Mouse (Mus musculus) C2C12 (cell line): ENCODE data around the gene Nme9. TPM values are rescaled to one million over a fixed set of nuclear protein-coding genes. Genes with fewer than 3 reads are reported as not detected.

Source experiments
- H3K27me3 ChIP-seq: one replicate; pipeline ENCODE4 v1.6.1; 2011; ENCODE audit not compliant: control insufficient read depth, insufficient read depth, insufficient read length
- H3K36me3 ChIP-seq: one replicate; pipeline ENCODE4 v1.6.1; 2011; ENCODE audit not compliant: control insufficient read depth, insufficient read depth
- H3K4me3 ChIP-seq: one replicate; pipeline ENCODE4 v1.5.1; 2011; ENCODE audit warnings: mild to moderate bottlenecking, control low read depth; ENCODE audit not compliant: poor library complexity, insufficient read depth, severe bottlenecking
- H3K79me2 ChIP-seq: one replicate; pipeline ENCODE4 v1.6.1; 2011; ENCODE audit not compliant: control insufficient read depth, insufficient read depth
- H3K79me3 ChIP-seq: one replicate; pipeline ENCODE4 v1.6.1; 2011; ENCODE audit warnings: low read depth, control low read depth
- H3ac ChIP-seq: one replicate; pipeline ENCODE3; 2011; ENCODE audit warnings: low read depth; ENCODE audit not compliant: control insufficient read depth, insufficient read length
- CEBPB ChIP-seq: IDR thresholded peaks from one replicate; pipeline ENCODE4 v1.6.1; 2011; ENCODE audit warnings: low read depth, mild to moderate bottlenecking, control low read depth, moderate library complexity
- CTCF ChIP-seq: IDR thresholded peaks from one replicate; pipeline ENCODE4 v1.5.1; 2011; ENCODE audit not compliant: control insufficient read depth, insufficient read depth, insufficient read length
- FOSL1 ChIP-seq: IDR thresholded peaks from one replicate; pipeline ENCODE4 v1.8.0; 2011; ENCODE audit warnings: mild to moderate bottlenecking, low read length; ENCODE audit not compliant: poor library complexity, insufficient read depth, severe bottlenecking
- MAX ChIP-seq: IDR thresholded peaks from one replicate; pipeline ENCODE4 v1.6.1; 2011; ENCODE audit warnings: mild to moderate bottlenecking, control low read depth
- MYOD1 ChIP-seq: IDR thresholded peaks from one replicate; pipeline ENCODE4 v1.6.1; 2011; ENCODE audit warnings: low read depth; ENCODE audit not compliant: control insufficient read depth, insufficient read length
- MYOG ChIP-seq: IDR thresholded peaks from one replicate; pipeline ENCODE4 v1.6.1; 2011; ENCODE audit not compliant: control insufficient read depth, insufficient read length; ENCODE audit errors: extremely low read depth
- USF1 ChIP-seq: IDR thresholded peaks from one replicate; pipeline ENCODE4 v1.6.1; 2011; ENCODE audit warnings: low read depth, mild to moderate bottlenecking, control low read depth, moderate library complexity
- polyA plus RNA-seq: library from polyadenylated mRNA; unstranded; fragments of >200 nt; fragmentation: generic; extraction: Trizol; gene quantifications from one replicate; pipeline ENCODE4 v1.2.1, GENCODE M21; 2012; ENCODE audit warnings: missing spikeins

The Nme9 gene
- polyA plus RNA-seq, 1 experiment: not detected

DNA sequence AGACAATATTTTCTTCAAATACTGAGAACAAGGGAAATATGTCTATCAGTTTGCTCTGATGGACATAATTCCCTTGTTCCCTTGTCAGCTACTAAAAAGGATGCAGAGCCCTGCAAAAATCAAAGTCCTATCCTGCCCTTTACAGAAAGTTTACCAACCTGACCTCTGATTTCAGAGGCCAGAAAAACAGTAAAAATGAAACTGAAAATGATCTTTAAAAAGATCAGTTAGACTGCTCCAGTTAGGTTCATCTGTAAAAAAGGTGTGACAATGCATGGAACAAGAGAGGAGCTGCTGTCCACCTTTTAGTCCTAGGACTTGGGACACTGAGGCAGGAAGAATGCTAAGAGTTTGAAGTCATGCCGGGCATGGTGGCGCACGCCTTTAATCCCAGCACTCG, 39.8 kb downstream of the Nme9 start:
- H3K79me3 ChIP-seq: no peaks in the 10 kb centered on the region
- no peak overlapping the region for H3K4me3 ChIP-seq
- no peaks in the 10 kb centered on the region for H3K79me2 ChIP-seq
- TF ChIP-seq USF1: no peak
- TF ChIP-seq CTCF: no peak
- TF ChIP-seq MAX: no peak
- no peak for TF ChIP-seq FOSL1
- TF ChIP-seq CEBPB: no peak
- no peak for TF ChIP-seq MYOG
- no peak for TF ChIP-seq MYOD1
- H3ac ChIP-seq: no peak overlapping the region
- H3K36me3 ChIP-seq: peaks cover 20% of the 10 kb centered on the region
- H3K27me3 ChIP-seq: no peaks in the 10 kb centered on the region

DNA sequence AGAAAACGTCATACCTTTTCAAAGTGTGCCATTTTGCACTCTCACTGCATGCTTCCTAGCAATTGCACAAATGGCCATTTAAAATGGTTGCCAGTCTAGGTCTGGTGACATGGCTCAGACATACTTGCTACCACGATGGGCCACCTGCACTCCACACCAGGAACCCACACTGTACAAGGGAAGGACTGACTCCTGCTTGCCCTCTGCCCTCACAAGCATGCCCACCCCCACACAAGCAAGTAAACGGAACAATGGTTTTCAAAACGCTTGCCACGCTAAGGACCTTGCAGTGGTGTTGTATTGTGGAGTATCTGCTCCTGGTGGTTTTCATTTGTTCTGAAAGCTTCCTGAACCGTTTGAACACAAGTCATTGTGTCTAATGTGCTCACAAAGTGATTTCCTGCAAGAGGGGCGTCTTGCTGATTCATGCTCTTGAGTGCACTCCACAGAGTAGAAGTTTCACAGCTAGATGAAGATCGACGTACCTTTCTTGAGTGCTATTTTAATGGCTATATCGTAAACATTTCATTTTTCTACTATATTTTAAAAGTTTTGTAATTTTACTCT, 41.4 kb downstream of the Nme9 start:
- Histone ChIP-seq H3K27me3 (no peaks in the 10 kb centered on the region), H3K36me3 (peaks cover 11% of the 10 kb centered on the region), H3K79me3 (no peaks in the 10 kb centered on the region), H3K4me3 (no peak overlapping the region), H3ac (no peak overlapping the region), H3K79me2 (no peaks in the 10 kb centered on the region)
- TF ChIP-seq CTCF (no peak), MAX (no peak), MYOG (no peak), FOSL1 (no peak), MYOD1 (no peak)

DNA sequence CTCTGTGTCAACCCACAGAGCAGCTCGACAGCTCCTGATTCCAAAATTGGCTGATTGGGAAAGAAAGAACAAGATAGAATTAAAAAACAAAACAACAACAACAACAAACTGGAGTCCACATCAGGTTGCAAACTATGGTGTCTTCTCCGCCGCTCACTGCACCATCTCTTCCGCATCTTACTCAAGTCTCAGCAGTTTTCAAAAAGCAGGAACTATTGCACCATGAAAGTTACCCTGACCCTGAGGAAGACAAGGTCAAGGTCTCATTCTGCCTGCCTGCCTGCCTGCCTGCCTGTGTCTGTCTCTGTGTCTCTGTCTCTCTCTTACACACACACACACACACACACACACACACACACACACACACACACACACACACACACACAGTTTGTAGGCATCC, 48.1 kb downstream of the Nme9 start:
- H3K36me3 ChIP-seq: peaks cover 8% of the 10 kb centered on the region
- no peaks in the 10 kb centered on the region for H3K27me3 ChIP-seq
- no peak overlapping the region for H3K4me3 ChIP-seq
- H3K79me2 ChIP-seq: no peaks in the 10 kb centered on the region
- TF ChIP-seq FOSL1 (no peak), MYOG (no peak), CTCF (no peak), MAX (no peak), MYOD1 (no peak), CEBPB (no peak), USF1 (no peak)
- H3ac ChIP-seq: no peak overlapping the region
- H3K79me3 ChIP-seq: no peaks in the 10 kb centered on the region

GRCm38 (mm10) chr9:99505875-99506274, 54.6 kb downstream of the Nme9 start:
- no peak for TF ChIP-seq MYOD1
- TF ChIP-seq USF1: no peak
- no peak for TF ChIP-seq MAX
- no peak for TF ChIP-seq CEBPB
- no peak for TF ChIP-seq MYOG
- TF ChIP-seq CTCF: no peak
- no peak for TF ChIP-seq FOSL1
- no peaks in the 10 kb centered on the region for H3K79me2 ChIP-seq

More at GRCm38 (mm10) chr9:99505875-99506274, 54.6 kb downstream of the Nme9 start:
- Histone ChIP-seq H3K79me3 (no peaks in the 10 kb centered on the region), H3K4me3 (no peak overlapping the region), H3K36me3 (peaks cover 14% of the 10 kb centered on the region), H3ac (no peak overlapping the region), H3K27me3 (no peaks in the 10 kb centered on the region)

Other genes starting within 250 kb of the Nme9 start
- not detected for gene Faiml, start 214.2 kb upstream of the Nme9 start, polyA plus RNA-seq
- 2.1 TPM for gene Cep70, start 208.1 kb upstream of the Nme9 start, polyA plus RNA-seq
- not detected for gene Esyt3, start 92.9 kb upstream of the Nme9 start, polyA plus RNA-seq
- 25.1 TPM for gene Mras, start 14.1 kb upstream of the Nme9 start, polyA plus RNA-seq
- gene Armc8, start 117.4 kb downstream of the Nme9 start, polyA plus RNA-seq: 7.0 TPM
- 13.8 TPM for gene Dbr1, start 124.3 kb downstream of the Nme9 start, polyA plus RNA-seq
- gene A4gnt, start 161.0 kb downstream of the Nme9 start, polyA plus RNA-seq: not detected
- gene Dzip1l, start 178.0 kb downstream of the Nme9 start, polyA plus RNA-seq: 22.1 TPM